ENCODE assay signal across 8 mouse cellular contexts in the genomic region with DNA sequence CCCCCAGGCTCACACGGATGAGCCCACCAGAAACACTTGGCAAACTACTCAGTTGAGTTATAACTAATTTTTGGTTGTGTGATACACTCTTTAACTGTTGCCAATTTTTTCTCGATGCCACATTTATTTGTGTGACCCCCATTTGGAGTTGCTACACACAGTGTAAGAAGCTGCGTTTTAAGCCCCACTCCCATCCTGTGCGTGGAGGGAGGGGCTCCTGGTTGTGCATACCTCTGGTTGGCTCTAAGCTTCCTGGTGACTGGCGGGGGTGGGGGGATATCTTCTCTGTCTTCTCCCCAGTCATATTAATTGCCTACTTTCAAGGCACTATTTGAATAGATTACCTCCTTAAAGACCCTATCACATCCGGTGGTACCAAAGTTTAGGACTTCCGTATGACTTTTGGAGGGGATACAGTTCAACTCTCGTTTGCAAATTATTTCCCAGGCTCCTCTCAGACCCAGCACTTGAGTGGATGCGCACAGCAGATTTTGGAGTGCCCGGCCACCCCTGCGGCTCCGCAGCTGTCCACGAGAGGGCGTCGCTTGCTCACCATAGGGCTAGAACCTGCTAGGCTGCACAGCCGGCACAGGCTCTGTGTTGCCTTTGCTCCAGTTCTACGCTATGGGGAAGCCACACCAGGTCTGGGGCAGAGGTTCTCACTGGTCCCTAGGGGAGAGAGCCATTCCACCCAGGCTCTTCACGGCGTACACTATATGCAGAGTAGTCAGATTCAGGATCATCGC.
DNase-seq lines count a peak whose midpoint lies in the region; ATAC-seq and TF ChIP-seq lines count a peak whose summit lies in the region.

No protein-coding gene starts in this region.

- peak; percentile 72 to 91 for DNase-seq in kidney, postnatal 36 days
- peak in 1 of 3 experiments; percentile 6 for DNase-seq in liver, embryonic 14.5 days (ENCODE audit: low read depth in 3 of 3, low spot score in 3 of 3)
- peak; percentile 75 for DNase-seq in testis, postnatal 14 days (ENCODE audit: low spot score)

- TF ChIP-seq EP300 in liver, embryonic 14.5 days (IDR thresholded peaks at IDR 0.05; ENCODE audit: low read depth): no peak

- TF ChIP-seq CTCF in C2C12 (IDR thresholded peaks at IDR 0.05; ENCODE audit: control insufficient read depth, insufficient read depth, insufficient read length): peak; percentile 97
- peak; percentile 86 for TF ChIP-seq CTCF in liver, embryonic 14.5 days (IDR thresholded peaks at IDR 0.05; ENCODE audit: low read depth)

- H3K27me3 ChIP-seq in C2C12 (ENCODE audit: control insufficient read depth, insufficient read depth, insufficient read length): no peaks in the 10 kb centered on the region
- H3K27me3 ChIP-seq in forebrain, embryonic 12.5 days: no peaks in the 10 kb centered on the region
- H3K27me3 ChIP-seq in heart, embryonic 16.5 days (ENCODE audit: control insufficient read depth, insufficient read depth, low read length): no peaks in the 10 kb centered on the region
- H3K27me3 ChIP-seq in liver, embryonic 14.5 days (ENCODE audit: control insufficient read depth, insufficient read depth, low read length): no peaks in the 10 kb centered on the region
- H3K27me3 ChIP-seq in neural tube, embryonic 14.5 days (ENCODE audit: control insufficient read depth, insufficient read depth, low read length): no peaks in the 10 kb centered on the region

- no peaks in the 10 kb centered on the region for H3K79me2 ChIP-seq in C2C12 (ENCODE audit: control insufficient read depth, insufficient read depth)

- WGBS in forebrain, embryonic 12.5 days: 11% methylated on average over 20 of the region's 20 CpGs
- WGBS in heart, embryonic 16.5 days: 9% methylated on average over 20 of the region's 20 CpGs
- 11% methylated on average over 20 of the region's 20 CpGs for WGBS in liver, embryonic 14.5 days (ENCODE audit: insufficient replicate concordance)
- WGBS in neural tube, embryonic 14.5 days: 12% methylated on average over 20 of the region's 20 CpGs

- H3K79me3 ChIP-seq in C2C12 (ENCODE audit: low read depth): no peaks in the 10 kb centered on the region

- no peak overlapping the region for H3ac ChIP-seq in C2C12 (ENCODE audit: control insufficient read depth, insufficient read length, low read depth)

- peak overlapping the region; percentile 84 for H3K27ac ChIP-seq in brown adipose tissue, adult 24 weeks (replicated peaks; ENCODE audit: low read depth, low read length)
- no peak overlapping the region for H3K27ac ChIP-seq in forebrain, embryonic 12.5 days
- no peak overlapping the region for H3K27ac ChIP-seq in heart, embryonic 16.5 days (ENCODE audit: low read length)
- no peak overlapping the region for H3K27ac ChIP-seq in liver, embryonic 14.5 days
- no peak overlapping the region for H3K27ac ChIP-seq in neural tube, embryonic 14.5 days (ENCODE audit: low read depth, low read length)

- H3K4me1 ChIP-seq in brown adipose tissue, adult 24 weeks (ENCODE audit: control insufficient read depth, insufficient read depth, insufficient read length, low read length): peaks cover 12% of the 10 kb centered on the region
- 0 out of 2 replicates have a peak, but pooled peaks cover 6% of the 10 kb centered on the region for H3K4me1 ChIP-seq in forebrain, embryonic 12.5 days
- peaks cover 2% of the 10 kb centered on the region; the same call in 1 of the 2 replicates for H3K4me1 ChIP-seq in heart, embryonic 16.5 days (ENCODE audit: control insufficient read depth, insufficient read depth, low read length)
- no peaks in the 10 kb centered on the region for H3K4me1 ChIP-seq in liver, embryonic 14.5 days (replicated peaks; ENCODE audit: control insufficient read depth in 2 of 2, insufficient read depth in 2 of 2, low read length in 1 of 2)
- no peaks in the 10 kb centered on the region for H3K4me1 ChIP-seq in neural tube, embryonic 14.5 days (ENCODE audit: control insufficient read depth, insufficient read depth, low read length)

- no peak overlapping the region for H3K4me3 ChIP-seq in C2C12 (ENCODE audit: insufficient read depth, poor library complexity, severe bottlenecking)
- peak overlapping the region; percentile 44 for H3K4me3 ChIP-seq in brown adipose tissue, adult 24 weeks (ENCODE audit: insufficient read depth, low read depth, low read length)
- no peak overlapping the region for H3K4me3 ChIP-seq in forebrain, embryonic 12.5 days (replicated peaks)
- H3K4me3 ChIP-seq in heart, embryonic 16.5 days (ENCODE audit: low read length): no peak overlapping the region
- H3K4me3 ChIP-seq in liver, embryonic 14.5 days (ENCODE audit: insufficient read depth in 1 of 2, low read depth in 2 of 2, low read length in 2 of 2): no peak overlapping the region
- H3K4me3 ChIP-seq in neural tube, embryonic 14.5 days (ENCODE audit: low read depth, low read length): no peak overlapping the region

- no peak overlapping the region for H3K9ac ChIP-seq in forebrain, embryonic 12.5 days
- H3K9ac ChIP-seq in heart, embryonic 16.5 days (ENCODE audit: low read length): no peak overlapping the region
- no peak overlapping the region for H3K9ac ChIP-seq in liver, embryonic 14.5 days (replicated peaks)
- H3K9ac ChIP-seq in neural tube, embryonic 14.5 days (replicated peaks; ENCODE audit: low read depth, low read length): no peak overlapping the region

- peak; percentile 75 for ATAC-seq in forebrain, embryonic 12.5 days (ENCODE audit: low FRiP score)
- peak; percentile 84 for ATAC-seq in heart, embryonic 16.5 days (replicated peaks; ENCODE audit: extremely low read depth, insufficient read depth, low FRiP score)
- ATAC-seq in liver, embryonic 14.5 days (ENCODE audit: insufficient read depth): no peak
- ATAC-seq in neural tube, embryonic 14.5 days (ENCODE audit: low read depth): peak; percentile 86; the same call in 1 of the 2 replicates

- no peaks in the 10 kb centered on the region for H3K36me3 ChIP-seq in C2C12 (ENCODE audit: control insufficient read depth, insufficient read depth)
- H3K36me3 ChIP-seq in forebrain, embryonic 12.5 days (replicated peaks): no peaks in the 10 kb centered on the region
- no peaks in the 10 kb centered on the region for H3K36me3 ChIP-seq in heart, embryonic 16.5 days (ENCODE audit: control insufficient read depth, insufficient read depth)
- H3K36me3 ChIP-seq in liver, embryonic 14.5 days (replicated peaks; ENCODE audit: control insufficient read depth, insufficient read depth, low read depth): no peaks in the 10 kb centered on the region
- H3K36me3 ChIP-seq in neural tube, embryonic 14.5 days (ENCODE audit: control insufficient read depth, insufficient read depth, low read length): no peaks in the 10 kb centered on the region

- H3K4me2 ChIP-seq in forebrain, embryonic 12.5 days: 0 out of 2 replicates have a peak overlapping the region, but pooled peaks have one; percentile 10
- H3K4me2 ChIP-seq in heart, embryonic 16.5 days (ENCODE audit: low read depth, low read length): peak overlapping the region; percentile 29; the same call in 1 of the 2 replicates
- no peak overlapping the region for H3K4me2 ChIP-seq in liver, embryonic 14.5 days (ENCODE audit: low read depth)
- H3K4me2 ChIP-seq in neural tube, embryonic 14.5 days (ENCODE audit: low read depth, low read length): no peak overlapping the region; the same call in 1 of the 2 replicates

- H3K9me3 ChIP-seq in forebrain, embryonic 12.5 days: no peaks in the 10 kb centered on the region
- no peaks in the 10 kb centered on the region; the same call in 1 of the 2 replicates for H3K9me3 ChIP-seq in heart, embryonic 16.5 days (replicated peaks; ENCODE audit: control insufficient read depth, low read length)
- no peaks in the 10 kb centered on the region for H3K9me3 ChIP-seq in liver, embryonic 14.5 days (ENCODE audit: control insufficient read depth, low read length)
- H3K9me3 ChIP-seq in neural tube, embryonic 14.5 days (ENCODE audit: control insufficient read depth, low read length): no peaks in the 10 kb centered on the region

TF ChIP-seq in C2C12, 6 proteins besides CTCF, POLR2A, EP300 and RAD21:
- no peak for TF ChIP-seq MYOG (IDR thresholded peaks at IDR 0.05; ENCODE audit: control insufficient read depth, extremely low read depth, insufficient read length)
- TF ChIP-seq CEBPB (IDR thresholded peaks at IDR 0.05; ENCODE audit: low read depth): no peak
- TF ChIP-seq FOSL1 (IDR thresholded peaks at IDR 0.05; ENCODE audit: insufficient read depth, low read length, poor library complexity, severe bottlenecking): no peak
- no peak for TF ChIP-seq USF1 (IDR thresholded peaks at IDR 0.05; ENCODE audit: low read depth)
- no peak for TF ChIP-seq MAX (IDR thresholded peaks at IDR 0.05)
- TF ChIP-seq MYOD1 (IDR thresholded peaks at IDR 0.05; ENCODE audit: control insufficient read depth, insufficient read length, low read depth): no peak

Comparison
In these comparisons a context has a peak if more than half of its experiments do, and no peak if none do; other contexts are left out.
1. H3K4me2 ChIP-seq: peak in forebrain, embryonic 12.5 days (single experiment) and heart, embryonic 16.5 days (single experiment); none in liver, embryonic 14.5 days (single experiment) and neural tube, embryonic 14.5 days (single experiment).